Mouse (Mus musculus) induced T-regulatory cell, adult 2 months (primary cell): ENCODE data around the gene Dazl.
A peak's percentile ranks its signal among the peaks of the same experiment; 100 is the strongest.

Experiments
- DNase-seq: peaks from one replicate; pipeline ENCODE4 v3.0.0-alpha.2; 2012; ENCODE audit warnings: low read depth

Dazl gene

DNA sequence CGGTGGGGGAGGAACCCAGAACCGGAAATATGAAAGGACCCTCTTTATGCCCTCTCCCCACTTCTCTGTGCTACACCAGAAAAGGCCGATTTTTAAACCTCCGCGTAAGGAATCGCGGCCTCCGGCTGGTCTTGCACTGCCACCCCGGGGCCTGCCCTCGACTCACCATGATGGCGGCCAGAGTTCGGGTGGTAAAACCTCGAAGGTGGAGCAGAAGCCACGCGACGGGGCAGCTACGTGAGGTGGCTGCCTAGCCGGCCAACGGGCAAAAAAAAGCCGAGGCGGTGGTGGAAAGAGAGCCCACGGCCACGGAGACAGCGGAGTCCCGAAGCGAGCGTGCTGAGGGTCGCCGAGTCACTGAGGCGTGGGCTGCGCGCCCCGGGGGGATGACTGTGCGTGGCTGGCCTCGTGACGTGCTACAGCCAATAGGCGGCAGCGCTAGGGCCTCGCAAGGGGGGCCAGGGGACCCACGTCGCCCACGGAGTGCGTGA, at the start of gene Dazl:
Gene Dazl (minus strand): TSS at position 396 of the 491 bp plus-strand sequence.
- no peak for DNase-seq

DNA sequence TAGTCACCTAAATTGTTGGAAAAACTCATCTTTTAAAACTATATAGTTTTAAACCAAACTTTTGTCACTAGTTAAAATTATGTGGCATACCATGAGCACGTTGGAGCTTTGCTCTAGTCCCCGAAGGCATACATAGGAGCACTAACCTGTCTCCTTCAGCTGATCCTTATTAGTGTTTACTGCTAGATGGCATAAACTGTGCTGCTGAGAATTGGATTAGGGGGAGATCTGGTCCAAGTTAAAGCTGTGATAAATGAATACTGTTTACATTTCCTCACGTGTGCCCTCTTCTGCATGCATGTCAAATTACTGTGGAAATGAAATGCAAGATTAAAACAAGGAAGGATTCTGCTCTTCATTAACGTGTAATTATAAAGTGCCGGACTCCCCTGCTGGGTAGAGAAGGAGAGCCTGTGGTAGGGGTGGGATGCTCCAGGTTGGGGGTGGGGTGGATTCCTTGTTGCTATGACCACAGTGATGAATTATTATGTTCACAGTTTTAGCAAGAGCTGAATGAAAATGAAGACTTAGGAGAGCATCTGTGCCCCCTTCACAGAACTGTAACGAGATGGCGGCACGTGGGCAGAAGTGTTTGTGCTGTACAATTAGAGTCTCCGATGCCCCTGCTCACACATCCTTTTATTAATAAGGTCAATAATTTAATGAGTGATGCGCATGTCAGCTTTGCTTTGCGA, 48.6 kb upstream of the Dazl start:
- no peak for DNase-seq

DNA sequence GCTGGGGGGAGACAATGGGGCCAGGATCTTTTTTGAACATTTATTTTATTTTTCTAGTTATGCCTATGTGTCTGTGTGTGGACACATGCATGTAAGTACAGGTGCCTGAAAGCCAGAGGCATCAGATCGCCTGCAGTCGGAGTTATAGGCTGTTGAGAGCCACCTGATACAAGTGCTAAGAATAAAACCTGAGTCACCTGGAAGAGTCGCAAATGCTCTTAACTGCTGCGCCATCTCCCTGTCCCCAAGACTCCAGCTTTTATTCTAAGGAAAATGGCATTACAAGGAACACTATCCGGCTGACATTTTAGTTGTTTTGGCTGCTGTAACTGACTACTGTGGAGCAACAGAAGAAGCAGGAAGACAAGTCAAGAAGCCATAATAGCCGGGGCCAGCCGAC, 45.5 kb upstream of the Dazl start:
- no peak for DNase-seq

DNA sequence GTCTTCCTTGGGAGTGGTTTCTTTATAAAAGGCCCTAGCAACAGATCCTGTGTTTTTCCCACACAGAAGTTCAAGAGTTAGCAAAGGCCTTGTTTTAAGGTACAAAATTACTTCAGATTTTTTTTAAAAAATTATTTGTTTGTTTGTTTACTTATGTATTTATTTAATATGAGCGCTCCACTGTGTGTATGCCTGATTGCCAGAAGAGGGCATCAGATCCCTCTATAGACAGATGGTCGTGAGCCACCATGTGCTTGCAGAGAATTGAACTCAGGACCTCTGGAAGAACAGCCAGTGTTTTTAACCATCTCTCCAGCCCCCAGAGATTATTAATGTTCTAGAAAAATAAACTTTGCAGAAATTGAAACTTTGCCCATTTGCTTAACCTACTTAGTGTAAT, 42.3 kb upstream of the Dazl start:
- peak; percentile 11 for DNase-seq

DNA sequence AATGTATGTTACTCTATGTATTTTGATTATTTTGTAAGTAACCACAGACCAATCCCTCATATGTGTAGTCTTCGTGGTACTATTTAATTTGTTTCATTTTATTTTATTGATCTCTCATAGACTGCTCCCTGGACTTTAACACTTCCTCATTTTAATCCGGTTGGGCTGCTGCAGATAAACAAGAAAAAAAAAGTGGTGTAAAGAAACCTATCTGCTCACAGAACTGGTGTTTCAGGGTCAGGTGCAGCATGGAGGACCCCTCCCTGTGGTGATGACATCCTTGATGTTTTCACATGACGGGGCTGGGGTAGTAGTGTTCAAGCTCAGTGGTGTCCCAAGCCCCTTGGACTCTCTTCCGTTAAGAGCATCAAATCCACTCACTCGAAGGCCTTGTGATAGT, 41.3 kb upstream of the Dazl start:
- DNase-seq = no peak

DNA sequence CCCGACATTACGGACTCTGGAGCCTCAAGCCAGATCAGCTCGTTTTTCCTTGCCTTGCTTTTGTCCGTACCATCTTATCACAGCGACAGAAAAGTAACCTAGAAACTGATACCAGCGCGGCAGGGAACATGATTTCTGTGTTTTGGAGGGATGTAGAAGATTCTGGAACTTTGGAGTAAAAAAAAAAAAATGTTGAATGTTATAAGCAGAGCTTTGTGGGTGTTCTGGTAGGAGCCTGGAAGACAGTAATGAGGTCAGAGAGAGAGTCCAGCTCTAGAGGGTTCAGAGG, 38.5 kb upstream of the Dazl start:
- no peak for DNase-seq

DNA sequence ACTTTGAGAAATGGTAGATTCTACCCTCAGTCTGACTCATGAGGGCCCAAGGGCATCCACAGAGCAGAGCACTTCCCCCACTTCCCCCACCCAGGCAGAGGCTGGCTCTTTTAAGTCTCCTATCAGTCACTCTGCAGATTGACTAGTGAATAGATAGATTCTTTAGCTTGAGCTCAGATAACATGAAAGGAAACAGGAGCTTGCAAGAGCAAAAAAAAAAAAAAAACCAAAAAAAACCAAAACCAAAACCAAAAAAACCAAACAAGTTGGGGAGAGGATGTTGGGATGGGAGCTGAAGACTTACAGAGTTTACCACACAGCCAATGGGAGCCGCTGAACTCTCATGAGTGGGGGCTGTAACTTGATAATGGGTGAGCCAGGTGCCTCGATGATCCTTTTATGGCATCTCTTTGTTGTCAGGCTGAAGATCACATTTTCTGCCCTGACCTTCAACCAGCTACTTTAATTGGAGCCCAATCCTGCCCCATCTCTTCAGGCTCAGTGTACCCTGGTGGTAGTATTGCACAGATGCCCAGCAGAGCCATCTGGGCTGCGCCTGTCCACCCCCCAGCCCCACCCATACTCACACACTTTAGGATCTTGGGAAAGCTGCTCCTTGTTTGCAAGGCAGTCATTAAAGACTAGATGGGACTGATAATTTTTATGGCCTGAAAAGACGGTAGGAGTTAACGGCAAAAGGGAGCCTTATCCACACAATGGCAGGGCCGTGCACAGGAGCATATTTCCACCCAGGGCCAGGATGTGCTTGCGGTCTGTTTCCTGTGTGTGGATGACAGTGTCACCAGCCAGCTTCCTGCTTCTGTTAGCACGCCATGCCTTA, 38.0 kb upstream of the Dazl start:
- peak; percentile 61 for DNase-seq

DNA sequence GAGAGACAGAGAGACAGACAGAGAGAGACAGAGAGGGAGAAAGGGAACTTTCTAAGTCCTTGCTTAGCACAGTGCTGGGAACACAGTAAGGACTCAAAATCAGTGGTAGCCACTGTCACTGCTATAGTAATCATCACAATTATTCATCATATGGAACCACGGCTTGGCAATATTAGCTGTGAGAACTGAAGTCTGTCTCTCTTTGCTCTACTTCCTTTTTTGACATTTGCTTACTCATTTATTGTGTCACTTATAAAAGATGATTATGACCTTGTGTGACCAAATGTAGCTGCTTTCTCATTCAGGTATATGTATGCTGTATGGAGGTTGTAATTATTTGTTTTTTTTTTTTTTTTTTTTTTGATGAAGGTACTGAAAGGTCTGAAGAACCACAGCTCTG, 36.8 kb upstream of the Dazl start:
- DNase-seq = no peak

DNA sequence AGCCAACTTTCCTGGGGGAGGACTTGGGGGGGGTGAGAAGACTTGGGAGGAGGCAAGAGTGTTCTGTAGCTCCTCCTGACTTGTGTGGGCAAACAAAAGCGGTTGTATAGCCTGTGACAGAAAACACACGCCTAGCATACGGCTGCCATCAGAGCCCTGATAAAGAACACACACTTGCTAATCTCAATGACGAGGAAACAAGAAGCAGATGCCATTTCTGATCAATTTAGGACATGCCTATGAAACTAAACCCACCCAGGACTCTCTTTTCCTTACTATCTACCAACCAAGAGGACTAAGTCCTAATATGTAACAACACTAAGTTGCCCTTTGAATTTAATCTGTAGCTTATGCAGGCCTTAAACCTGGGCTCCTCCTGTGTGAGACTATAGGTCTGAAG, 31.2 kb upstream of the Dazl start:
- DNase-seq = no peak

DNA sequence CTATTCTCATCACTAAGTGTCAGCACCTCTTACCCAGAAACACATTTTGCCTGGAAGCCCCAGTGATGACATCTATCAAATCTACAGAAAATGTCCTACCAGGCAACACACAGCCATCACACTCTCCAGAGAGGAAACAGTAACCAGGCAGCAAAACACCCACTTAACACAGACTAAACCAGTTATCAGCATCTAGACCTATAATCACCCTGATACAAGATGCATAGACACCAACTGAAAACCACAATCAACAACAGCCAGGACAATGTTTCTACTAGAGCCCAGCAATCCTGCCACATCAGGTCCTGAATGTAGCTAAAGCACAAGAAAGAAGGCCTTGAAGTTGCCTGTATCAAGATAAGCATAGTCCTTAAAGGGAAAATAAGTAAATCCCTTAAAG, 25.4 kb upstream of the Dazl start:
- no peak for DNase-seq

DNA sequence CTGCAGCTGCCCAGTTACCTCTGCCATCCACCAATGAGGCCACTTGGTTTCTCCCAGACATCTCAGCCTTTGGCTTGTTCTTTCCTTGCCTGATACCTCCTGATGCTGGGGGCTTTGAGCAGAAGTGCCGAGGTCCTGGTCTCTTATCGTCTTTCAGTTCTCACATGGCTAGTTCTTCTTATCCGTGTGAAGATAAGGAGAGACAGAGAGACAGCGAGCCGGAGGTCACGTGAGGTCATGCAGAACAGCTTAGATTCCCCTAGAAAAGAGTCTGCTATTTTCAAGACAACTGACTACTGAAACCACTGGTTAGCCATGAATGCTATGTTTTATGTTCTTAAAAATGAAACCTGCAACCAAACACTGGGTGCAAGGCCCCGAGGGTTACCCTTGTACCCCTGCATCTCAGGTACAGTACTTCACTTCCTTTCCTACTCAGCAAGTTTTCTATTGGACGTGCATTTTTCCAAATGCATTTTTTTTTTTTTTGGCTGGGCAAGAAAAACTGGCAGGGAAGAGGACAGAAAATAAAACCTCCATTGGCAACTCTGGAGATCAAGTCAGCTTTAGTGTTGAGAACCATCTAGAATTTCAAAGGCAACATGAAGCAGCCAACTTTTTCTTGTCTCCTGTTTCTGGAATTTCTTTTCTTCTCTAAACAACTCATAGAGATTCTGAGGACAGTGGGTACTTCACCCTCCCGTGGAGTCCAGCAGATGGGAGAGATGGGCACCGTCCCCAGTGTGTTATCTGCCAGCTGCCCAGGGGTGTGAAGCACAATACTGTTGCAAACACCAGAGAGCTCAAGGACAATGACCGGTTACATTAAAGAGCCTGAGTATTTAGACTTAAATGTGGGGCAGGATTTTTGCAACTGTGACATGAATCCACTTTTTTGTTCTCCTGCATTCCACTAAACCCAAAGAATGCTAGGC, 23.0 kb upstream of the Dazl start:
- DNase-seq = no peak

DNA sequence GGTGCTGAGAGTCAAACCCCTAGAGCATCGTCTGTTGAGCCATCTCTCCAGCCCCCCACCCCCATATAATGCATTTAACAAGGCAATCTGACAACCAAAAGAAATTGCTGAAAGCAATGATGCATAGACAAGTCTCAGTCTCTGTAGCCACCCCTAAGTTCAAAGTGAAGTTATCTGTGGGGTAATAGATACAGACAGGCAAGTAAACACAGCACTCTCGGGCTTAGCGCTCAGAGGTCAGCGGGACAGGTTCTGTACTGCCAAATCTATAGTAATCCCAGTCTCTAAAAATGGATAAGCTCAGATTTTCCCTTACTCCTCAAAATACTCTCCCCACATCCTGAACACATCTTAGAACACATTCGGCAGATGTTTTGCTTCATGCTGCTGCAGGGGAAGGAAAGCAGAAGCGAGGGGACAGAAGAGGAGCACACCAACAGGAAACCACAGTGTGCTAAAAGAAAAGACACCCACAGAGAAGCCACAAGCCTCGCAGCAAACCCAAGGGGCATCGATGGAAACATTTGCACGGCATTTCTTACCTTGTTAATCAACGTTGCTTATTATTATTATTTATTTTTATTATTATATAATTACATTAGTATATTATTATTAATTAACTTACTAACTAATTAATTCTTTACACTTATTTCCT, 16.8 kb upstream of the Dazl start:
- DNase-seq = no peak

DNA sequence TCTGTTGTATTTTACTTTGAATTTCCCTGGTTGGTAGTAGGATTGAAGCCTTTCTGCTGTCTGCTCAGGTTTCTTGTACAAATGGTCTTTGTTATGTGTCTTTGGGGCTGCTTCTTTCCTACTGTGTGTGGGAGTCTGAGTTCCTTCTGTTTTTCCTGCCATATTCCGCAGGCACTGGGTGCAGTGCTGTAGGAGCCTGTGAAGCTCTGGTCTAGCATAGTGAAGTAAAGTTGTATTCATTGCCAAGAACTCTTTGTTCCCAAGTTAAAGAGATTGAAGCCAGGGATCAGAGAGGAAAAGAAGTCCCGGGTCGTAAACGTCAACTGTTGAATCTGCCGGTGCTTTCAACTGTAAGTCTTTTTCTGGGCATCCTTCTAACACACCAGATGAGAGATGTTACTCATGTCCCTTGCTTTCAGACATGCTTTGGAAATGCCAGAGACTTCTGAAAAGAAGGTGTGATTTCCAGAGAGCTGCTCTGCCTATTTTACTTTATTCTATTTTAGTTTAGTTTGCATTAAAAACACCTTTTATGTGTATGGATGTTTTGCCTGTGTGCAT, 16.2 kb upstream of the Dazl start:
- DNase-seq = no peak

DNA sequence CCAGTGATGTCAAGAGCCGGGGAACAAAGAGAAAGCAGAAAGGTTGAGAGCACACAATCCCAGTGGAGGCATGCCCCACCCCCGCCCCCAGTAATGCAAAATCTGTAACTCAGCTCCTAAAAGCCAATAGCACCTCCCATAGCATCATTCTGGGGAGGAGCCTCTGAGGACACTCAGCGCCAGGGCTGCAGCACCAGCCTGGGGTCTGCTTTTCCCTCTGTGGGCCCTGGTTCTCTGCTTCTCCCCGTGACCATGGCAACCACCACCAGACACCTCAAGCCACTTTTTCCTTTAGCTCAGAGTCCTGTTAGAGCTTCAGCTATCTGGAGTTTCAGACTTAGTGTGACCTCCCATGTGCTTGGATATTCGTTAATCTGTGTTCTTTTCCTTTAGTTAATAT, 15.4 kb upstream of the Dazl start:
- no peak for DNase-seq

DNA sequence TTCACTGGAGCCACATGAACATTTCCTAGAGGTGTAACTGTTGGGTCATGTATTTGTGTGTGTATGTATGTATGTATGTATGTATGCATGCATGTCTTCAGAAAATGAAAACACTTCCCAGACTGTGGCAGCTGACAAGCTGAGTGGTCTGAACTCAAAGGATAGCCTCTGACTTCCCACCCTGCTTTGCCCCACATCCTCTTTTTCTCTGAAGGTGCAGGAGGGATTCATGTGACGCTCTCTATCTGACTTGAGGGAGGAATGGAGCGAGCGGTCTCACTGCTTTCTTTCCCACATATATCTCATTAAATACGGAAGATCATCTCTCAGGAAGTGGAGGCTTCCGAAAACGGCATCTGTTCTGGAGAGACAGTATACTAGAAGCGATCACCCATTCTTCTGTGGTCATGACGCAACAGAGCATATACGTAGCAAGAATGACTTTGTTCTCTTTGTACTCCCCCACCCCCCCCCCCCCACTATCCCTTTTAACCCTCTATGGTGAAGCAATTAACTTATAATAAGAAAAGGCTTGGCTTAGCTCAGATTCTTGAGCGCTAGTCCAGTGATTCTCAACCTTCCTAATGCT, 14.7 kb upstream of the Dazl start:
- DNase-seq = no peak

DNA sequence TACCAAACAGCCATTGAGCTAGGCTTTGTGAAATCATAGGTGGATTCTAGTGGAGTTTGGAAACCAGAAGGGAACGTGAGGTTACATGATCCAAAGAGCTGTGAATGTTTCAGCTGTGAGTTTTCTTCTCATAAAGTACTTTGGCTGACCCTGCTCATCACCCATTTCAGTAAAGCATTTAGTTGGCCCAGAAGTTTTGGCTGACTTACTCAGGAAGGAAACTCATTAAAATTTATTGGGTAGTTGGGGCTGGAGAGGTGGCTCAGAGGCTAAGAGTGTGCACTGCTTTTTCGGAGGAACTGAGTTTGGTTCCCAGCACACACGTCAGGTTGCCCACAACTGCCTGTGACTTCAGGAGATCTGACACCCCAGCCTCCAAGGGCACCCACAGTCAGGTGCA, 9.4 kb upstream of the Dazl start:
- DNase-seq = no peak

DNA sequence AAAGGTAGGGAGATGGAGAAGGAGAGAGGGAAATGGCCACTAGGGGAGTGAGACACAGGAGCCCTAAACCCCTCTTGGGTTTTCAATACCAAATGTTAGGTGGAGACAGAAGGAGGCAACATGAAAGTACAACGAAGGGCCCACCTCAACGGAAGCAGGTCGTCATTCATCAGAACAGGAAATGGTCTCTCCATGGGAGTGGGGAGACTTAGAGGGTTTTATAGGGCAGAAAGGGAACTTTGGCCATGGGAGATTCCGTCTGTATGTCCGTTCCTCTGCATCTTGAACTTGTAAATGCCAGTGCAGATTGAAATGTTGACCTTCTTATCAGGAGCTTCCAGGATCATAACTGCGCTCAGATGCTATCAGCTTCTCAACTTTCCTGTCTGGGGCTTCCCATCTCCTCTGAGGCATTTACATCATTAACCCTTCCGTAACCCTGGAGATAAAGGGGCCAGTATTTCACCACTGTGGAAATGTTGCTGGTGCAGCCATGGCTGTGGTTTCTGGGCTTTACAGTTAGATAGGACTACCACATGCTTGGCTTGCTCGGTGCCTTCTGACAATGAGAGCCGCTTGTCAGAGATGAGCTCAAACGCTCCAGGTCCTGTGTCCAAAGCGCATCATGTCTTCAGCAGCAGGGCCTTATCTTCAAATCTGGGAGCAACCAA, 6.9 kb upstream of the Dazl start:
- no peak for DNase-seq

DNA sequence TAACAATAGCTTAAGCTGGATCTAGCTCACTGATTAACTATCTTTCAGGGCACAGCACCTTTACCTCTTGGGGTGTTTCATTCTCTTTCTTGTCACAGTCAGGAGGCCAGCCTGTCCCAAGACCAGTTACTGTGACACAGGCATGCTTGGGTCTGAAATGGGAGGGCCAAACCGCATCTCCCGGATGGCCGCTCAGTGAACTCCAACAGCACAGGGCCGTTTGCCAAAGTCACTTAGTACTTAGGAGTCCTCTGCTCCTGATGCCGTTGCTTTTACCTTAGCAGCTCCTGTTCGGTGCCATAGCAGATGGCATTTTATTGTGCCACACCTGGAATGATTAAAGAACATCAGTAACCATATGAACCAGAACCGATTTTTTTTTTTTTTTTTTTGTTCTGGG, 5.4 kb upstream of the Dazl start:
- no peak for DNase-seq

DNA sequence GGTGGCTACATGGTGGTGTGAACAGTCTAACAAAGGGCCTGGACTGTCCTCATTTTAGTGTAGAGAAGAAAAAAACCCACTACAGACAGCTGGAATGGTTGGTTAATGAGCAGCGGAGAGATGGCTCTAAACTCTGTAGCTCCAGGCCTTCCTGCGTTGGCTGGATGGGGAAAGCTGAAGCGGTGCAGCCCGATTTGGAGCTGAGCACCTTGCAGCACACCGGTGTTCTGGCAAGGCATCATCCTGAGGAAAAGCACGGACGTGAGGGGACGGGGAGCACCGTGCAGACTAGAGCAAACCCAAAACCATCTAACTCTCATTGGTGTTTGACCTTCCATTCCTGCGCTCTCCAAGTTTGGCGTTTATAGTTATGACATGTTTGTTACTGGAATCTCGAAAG, 1.3 kb upstream of the Dazl start:
- DNase-seq = no peak

DNA sequence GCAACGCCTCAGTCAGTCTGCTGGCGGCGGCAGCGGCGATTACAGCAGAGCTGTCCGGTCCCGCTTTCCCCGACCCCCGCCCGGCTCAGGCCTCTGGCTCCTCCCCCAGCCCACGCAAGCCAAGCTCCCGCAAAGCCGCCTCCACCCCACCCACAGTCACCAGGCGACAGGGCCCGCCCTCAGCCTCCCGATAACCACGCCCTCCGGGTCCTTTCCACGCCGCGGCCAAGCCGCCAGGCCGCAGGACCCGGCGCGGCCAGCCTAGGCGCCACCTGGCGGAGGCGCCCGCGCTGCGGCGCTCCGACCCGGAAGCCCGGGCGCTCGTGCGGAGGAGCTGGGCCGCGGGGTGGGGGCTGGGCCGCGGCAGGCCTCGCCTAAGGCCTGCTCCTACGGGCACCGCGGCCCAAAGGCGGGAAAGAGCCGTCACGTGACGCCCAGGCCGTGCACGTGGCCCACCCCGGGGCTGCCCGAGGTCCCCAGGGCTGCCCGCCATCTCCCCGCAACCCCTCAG, 720 bp downstream of the Dazl start:
- peak; percentile 91 for DNase-seq
